Mouse (Mus musculus): ENCODE results near the gene Cux1. TPM values are rescaled to one million over a fixed set of nuclear protein-coding genes. Genes with fewer than 3 reads are reported as not detected.

The Cux1 gene
- polyA plus RNA-seq, 1 experiment: 126 TPM

DNA sequence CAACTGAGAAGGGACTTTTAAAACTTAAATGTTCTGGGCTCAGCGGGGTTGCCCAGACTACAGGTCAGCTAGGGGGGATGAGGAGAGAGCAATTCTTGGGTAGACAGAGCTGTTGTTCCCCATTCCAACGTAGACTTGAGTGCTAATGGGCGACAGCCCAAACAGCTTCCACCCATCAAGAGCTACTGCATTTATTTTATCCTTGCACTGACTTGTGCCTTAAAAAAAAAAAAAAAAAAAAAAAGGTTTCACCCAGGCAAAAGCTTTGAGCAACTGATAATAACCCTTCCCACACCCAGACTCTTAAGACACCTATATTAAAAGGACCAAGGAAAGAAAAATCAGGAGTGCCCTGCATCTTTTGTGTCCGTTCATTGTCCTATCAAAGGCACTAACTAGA, 4.2 kb downstream of the Cux1 start:
- H3K27ac ChIP-seq (ENCODE audit: insufficient read depth, low read depth, low read length): no peak overlapping the region
- DNase-seq: no peak
- TF ChIP-seq POLR2A (IDR thresholded peaks at IDR 0.05; ENCODE audit: low read depth, low read length): no peak
- no peak for TF ChIP-seq CTCF (conservative IDR thresholded peaks at IDR 0.05; ENCODE audit: insufficient read depth, insufficient read length, low read depth, low read length)
- no peaks in the 10 kb centered on the region for H3K27me3 ChIP-seq (replicated peaks; ENCODE audit: control insufficient read depth, insufficient read depth, low read length)
- H3K36me3 ChIP-seq (ENCODE audit: control insufficient read depth, insufficient read depth, low read length): no peaks in the 10 kb centered on the region
- H3K4me3 ChIP-seq (ENCODE audit: insufficient read depth, low read depth, low read length): no peak overlapping the region
- peaks cover 25% of the 10 kb centered on the region for H3K4me1 ChIP-seq (ENCODE audit: control insufficient read depth, insufficient read depth, low read length)
- WGBS: 70% methylated on average over 4 of the region's 4 CpGs

DNA sequence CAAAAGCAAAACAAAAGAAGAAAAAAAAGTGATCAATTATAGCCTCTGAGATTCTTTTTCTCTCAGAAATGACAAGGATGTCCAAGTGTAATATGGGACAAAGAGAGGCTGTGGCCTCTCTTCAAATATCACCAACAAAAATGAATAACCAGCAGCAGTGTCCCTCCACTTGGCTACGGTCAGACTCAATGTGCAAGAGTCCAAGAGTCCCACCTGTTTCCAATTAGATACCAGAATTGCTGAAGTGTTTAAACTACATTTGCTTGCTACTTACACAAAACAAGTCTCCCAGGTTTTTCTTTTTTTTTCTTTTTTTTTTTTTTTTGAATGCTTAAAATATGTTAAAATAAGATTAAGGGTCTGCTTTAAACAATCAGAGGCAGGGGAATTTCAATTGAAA, 5.1 kb downstream of the Cux1 start:
- Histone ChIP-seq H3K27me3 (replicated peaks; ENCODE audit: control insufficient read depth, insufficient read depth, low read length) (no peaks in the 10 kb centered on the region), H3K36me3 (ENCODE audit: control insufficient read depth, insufficient read depth, low read length) (no peaks in the 10 kb centered on the region), H3K4me1 (ENCODE audit: control insufficient read depth, insufficient read depth, low read length) (peaks cover 26% of the 10 kb centered on the region), H3K27ac (ENCODE audit: insufficient read depth, low read depth, low read length) (no peak overlapping the region), H3K4me3 (ENCODE audit: insufficient read depth, low read depth, low read length) (no peak overlapping the region)
- no peak for TF ChIP-seq CTCF (conservative IDR thresholded peaks at IDR 0.05; ENCODE audit: insufficient read depth, insufficient read length, low read depth, low read length)
- WGBS: 62% methylated on average over 1 of the region's 1 CpGs
- peak; percentile 45 for DNase-seq

DNA sequence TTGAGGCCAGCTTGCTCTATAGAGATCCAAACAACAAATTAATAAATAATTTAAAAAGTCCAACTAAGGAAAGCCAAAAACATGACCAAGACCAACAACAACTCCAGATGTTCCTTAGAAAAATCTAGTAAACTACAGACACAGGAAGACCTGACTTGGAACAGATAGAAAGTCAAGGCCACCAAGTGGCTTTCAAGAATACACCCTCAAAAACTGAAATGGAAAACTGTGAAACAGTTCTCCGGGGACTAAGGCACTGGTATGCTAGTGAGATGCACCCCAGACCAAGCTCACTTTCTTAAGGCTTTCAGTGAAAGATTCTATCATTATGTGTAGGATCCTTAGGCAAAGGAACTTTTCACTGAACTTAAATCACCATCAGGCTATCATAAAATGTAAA, 5.6 kb downstream of the Cux1 start:
- H3K4me1 ChIP-seq (ENCODE audit: control insufficient read depth, insufficient read depth, low read length): peaks cover 28% of the 10 kb centered on the region
- TF ChIP-seq POLR2A (IDR thresholded peaks at IDR 0.05; ENCODE audit: low read depth, low read length): no peak
- no peak for TF ChIP-seq CTCF (conservative IDR thresholded peaks at IDR 0.05; ENCODE audit: insufficient read depth, insufficient read length, low read depth, low read length)
- no peak overlapping the region for H3K4me3 ChIP-seq (ENCODE audit: insufficient read depth, low read depth, low read length)
- 90% methylated on average over 1 of the region's 1 CpGs for WGBS
- no peak for DNase-seq
- H3K27me3 ChIP-seq (replicated peaks; ENCODE audit: control insufficient read depth, insufficient read depth, low read length): no peaks in the 10 kb centered on the region
- H3K27ac ChIP-seq (ENCODE audit: insufficient read depth, low read depth, low read length): no peak overlapping the region
- H3K36me3 ChIP-seq (ENCODE audit: control insufficient read depth, insufficient read depth, low read length): no peaks in the 10 kb centered on the region

DNA sequence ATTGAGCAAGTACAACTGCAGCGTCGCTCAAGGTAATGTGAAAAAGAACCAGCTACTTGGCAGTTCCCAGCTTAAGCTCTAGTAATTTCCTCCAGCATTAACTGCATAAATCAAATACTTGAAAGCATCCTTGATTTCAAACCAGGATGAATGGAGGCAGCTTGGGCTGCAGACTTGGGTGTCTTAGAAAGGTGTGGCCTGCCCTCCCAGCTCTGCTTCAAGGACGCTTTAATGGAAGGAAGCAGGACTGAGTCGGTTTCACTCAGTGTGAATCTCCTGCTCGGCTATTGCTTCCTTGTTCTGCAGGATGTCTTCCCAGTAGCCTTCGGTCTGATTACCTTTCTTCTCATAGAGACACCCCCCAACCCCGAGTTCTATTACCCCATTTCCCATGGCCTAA, 6.6 kb downstream of the Cux1 start:
- no peak overlapping the region for H3K27ac ChIP-seq (ENCODE audit: insufficient read depth, low read depth, low read length)
- DNase-seq: no peak
- TF ChIP-seq POLR2A (IDR thresholded peaks at IDR 0.05; ENCODE audit: low read depth, low read length): no peak
- no peak for TF ChIP-seq CTCF (conservative IDR thresholded peaks at IDR 0.05; ENCODE audit: insufficient read depth, insufficient read length, low read depth, low read length)
- H3K27me3 ChIP-seq (replicated peaks; ENCODE audit: control insufficient read depth, insufficient read depth, low read length): no peaks in the 10 kb centered on the region
- H3K4me3 ChIP-seq (ENCODE audit: insufficient read depth, low read depth, low read length): no peak overlapping the region
- H3K36me3 ChIP-seq (ENCODE audit: control insufficient read depth, insufficient read depth, low read length): no peaks in the 10 kb centered on the region
- 37% methylated on average over 7 of the region's 7 CpGs for WGBS
- H3K4me1 ChIP-seq (ENCODE audit: control insufficient read depth, insufficient read depth, low read length): peaks cover 36% of the 10 kb centered on the region

DNA sequence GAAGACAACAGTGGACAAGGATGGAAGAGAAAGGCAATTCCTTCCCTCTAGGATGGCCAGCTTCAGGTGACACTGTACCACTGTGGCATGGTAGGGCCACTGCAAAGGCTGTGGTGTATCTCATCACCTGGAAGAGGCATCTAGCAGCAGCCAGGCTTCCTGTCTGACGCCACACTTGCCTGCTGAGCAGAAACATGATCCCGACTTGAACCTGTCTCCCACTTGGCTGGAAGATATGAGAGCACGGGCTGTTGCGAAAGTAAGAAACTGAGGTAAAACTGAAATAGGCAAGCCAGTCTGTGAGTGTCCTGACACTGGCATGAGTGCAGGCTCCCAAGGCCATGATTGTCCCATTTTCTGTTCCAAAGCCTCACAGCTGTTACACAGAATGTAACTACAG, 9.8 kb downstream of the Cux1 start:
- H3K36me3 ChIP-seq (ENCODE audit: control insufficient read depth, insufficient read depth, low read length): no peaks in the 10 kb centered on the region
- TF ChIP-seq CTCF (conservative IDR thresholded peaks at IDR 0.05; ENCODE audit: insufficient read depth, insufficient read length, low read depth, low read length) (no peak), POLR2A (IDR thresholded peaks at IDR 0.05; ENCODE audit: low read depth, low read length) (no peak)
- H3K4me3 ChIP-seq (ENCODE audit: insufficient read depth, low read depth, low read length): no peak overlapping the region
- WGBS: 77% methylated on average over 4 of the region's 4 CpGs
- no peak for DNase-seq
- no peak overlapping the region for H3K27ac ChIP-seq (ENCODE audit: insufficient read depth, low read depth, low read length)
- H3K4me1 ChIP-seq (ENCODE audit: control insufficient read depth, insufficient read depth, low read length): peaks cover 36% of the 10 kb centered on the region
- no peaks in the 10 kb centered on the region for H3K27me3 ChIP-seq (replicated peaks; ENCODE audit: control insufficient read depth, insufficient read depth, low read length)

DNA sequence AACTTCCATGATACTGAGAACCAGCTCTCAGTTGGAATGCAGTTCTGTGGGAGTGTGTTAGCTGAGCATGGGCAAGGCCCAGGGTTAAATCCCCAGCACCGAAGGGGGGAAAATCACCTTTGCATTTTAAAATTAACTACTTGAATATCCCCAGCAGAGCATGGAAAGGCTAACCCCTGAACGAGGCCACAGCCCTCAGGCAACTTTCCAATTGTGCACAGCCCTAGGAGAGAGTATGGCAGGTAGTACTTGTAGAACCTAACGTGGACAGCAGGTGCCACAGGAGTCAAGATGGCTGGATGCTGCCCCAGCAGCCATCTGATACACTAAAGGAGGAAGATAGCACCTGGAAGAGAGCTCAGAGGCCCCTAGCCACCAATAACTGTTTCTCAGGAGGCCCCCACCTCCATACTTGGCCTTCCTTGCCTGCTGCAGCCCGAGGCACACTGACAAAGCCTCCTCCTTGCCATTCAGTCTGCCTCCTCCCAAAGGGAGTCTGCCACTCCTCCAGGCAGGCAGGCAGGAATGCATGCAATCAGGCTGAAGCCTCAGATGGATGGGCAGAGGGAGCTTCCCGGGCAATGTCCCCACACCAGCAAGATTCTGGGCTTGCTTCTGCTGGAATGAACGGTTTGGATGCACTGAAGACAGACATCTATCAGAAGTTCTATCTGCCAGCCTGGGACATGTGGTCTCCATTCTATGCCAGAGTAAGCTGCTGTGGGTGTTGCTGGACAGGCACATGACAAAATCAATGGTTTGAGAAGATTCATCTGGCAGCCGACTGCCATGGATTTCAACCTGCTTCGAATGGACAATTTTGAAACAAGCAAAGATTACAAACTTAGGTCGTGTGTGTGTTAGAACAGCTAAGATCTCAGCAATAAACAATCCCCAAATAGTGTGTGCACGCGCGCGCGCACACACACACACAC, 10.7 kb downstream of the Cux1 start:
- 61% methylated on average over 14 of the region's 14 CpGs for WGBS
- TF ChIP-seq POLR2A (IDR thresholded peaks at IDR 0.05; ENCODE audit: low read depth, low read length) (no peak), CTCF (conservative IDR thresholded peaks at IDR 0.05; ENCODE audit: insufficient read depth, insufficient read length, low read depth, low read length) (no peak)
- peak; percentile 62 for DNase-seq
- no peaks in the 10 kb centered on the region for H3K27me3 ChIP-seq (replicated peaks; ENCODE audit: control insufficient read depth, insufficient read depth, low read length)
- H3K4me1 ChIP-seq (ENCODE audit: control insufficient read depth, insufficient read depth, low read length): peaks cover 41% of the 10 kb centered on the region
- H3K4me3 ChIP-seq (ENCODE audit: insufficient read depth, low read depth, low read length): no peak overlapping the region
- no peak overlapping the region; the same call in 1 of the 2 replicates for H3K27ac ChIP-seq (ENCODE audit: insufficient read depth, low read depth, low read length)
- no peaks in the 10 kb centered on the region for H3K36me3 ChIP-seq (ENCODE audit: control insufficient read depth, insufficient read depth, low read length)

DNA sequence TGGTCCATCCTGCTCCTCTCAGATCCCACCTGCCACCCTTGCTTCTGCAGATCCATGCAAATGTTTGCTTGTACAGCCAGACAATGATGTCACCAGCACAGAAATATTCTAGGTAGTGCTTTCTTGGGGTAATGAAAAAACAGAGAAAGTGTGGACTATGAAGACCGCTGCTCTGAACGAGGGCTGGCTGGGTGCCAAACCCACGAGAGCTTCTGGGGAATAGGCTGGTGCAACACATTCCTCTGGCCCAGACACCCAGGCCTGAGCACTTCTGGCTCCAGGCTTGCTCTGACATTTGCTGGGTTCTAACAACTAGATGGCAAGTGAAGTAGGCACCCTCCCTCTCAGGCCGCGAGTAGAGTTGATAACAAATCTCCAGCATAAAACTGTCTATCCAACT, 11.6 kb downstream of the Cux1 start:
- Histone ChIP-seq H3K36me3 (ENCODE audit: control insufficient read depth, insufficient read depth, low read length) (no peaks in the 10 kb centered on the region), H3K4me1 (ENCODE audit: control insufficient read depth, insufficient read depth, low read length) (peaks cover 46% of the 10 kb centered on the region), H3K4me3 (ENCODE audit: insufficient read depth, low read depth, low read length) (no peak overlapping the region), H3K27ac (ENCODE audit: insufficient read depth, low read depth, low read length) (peak overlapping the region; percentile 57), H3K27me3 (replicated peaks; ENCODE audit: control insufficient read depth, insufficient read depth, low read length) (no peaks in the 10 kb centered on the region)
- WGBS: 12% methylated on average over 5 of the region's 5 CpGs
- DNase-seq: peak; percentile 84
- TF ChIP-seq POLR2A (IDR thresholded peaks at IDR 0.05; ENCODE audit: low read depth, low read length): no peak
- no peak for TF ChIP-seq CTCF (conservative IDR thresholded peaks at IDR 0.05; ENCODE audit: insufficient read depth, insufficient read length, low read depth, low read length)
